Mouse (Mus musculus) heart, embryonic 16.5 days (tissue): ENCODE measurements at regions not wholly inside any gene's neighbourhood (a gene's known extent, or its start where the extent isn't known, plus 50 kb on each side); places are given as distances from the start of the nearest gene placed in this dataset.
"Not testable (repeated sequence)": the region's sequence is repeated elsewhere in the genome, so short reads cannot be mapped to it uniquely, and the experiment has no call there.

Experiments
- ATAC-seq: fragments of 200-750 bp; cut with Nextera tagmentation; replicated peaks from 2 replicates; pipeline ENCODE4 v1.8.0; 2017; ENCODE audit warnings: moderate number of reproducible peaks; ENCODE audit not compliant: insufficient read depth, low FRiP score; ENCODE audit errors: extremely low read depth
- H3K27ac ChIP-seq: fragments of 300-500 bp; sonication (generic); 2 replicates; pipeline ENCODE4 v1.5.1; 2014; ENCODE audit warnings: mild to moderate bottlenecking, low read length, control low read depth, moderate library complexity
- H3K27me3 ChIP-seq: fragments of 300-500 bp; sonication (generic); 2 replicates; pipeline ENCODE4 v1.6.1; 2014; ENCODE audit warnings: low read length, mixed read lengths; ENCODE audit not compliant: control insufficient read depth, insufficient read depth
- H3K36me3 ChIP-seq: fragments of 300-500 bp; sonication (generic); 2 replicates; pipeline ENCODE4 v1.6.1; 2014; ENCODE audit not compliant: control insufficient read depth, insufficient read depth
- H3K4me1 ChIP-seq: fragments of 300-500 bp; sonication (generic); 2 replicates; pipeline ENCODE4 v1.6.1; 2014; ENCODE audit warnings: low read length, mixed read lengths; ENCODE audit not compliant: control insufficient read depth, insufficient read depth
- H3K4me2 ChIP-seq: fragments of 300-500 bp; sonication (generic); 2 replicates; pipeline ENCODE4 v1.6.1; 2014; ENCODE audit warnings: low read depth, mild to moderate bottlenecking, control low read depth, low read length
- H3K4me3 ChIP-seq: fragments of 300-500 bp; sonication (generic); 2 replicates; pipeline ENCODE4 v1.5.1; 2014; ENCODE audit warnings: mild to moderate bottlenecking, control low read depth, low read length
- H3K9ac ChIP-seq: fragments of 300-500 bp; sonication (generic); 2 replicates; pipeline ENCODE4 v1.6.1; 2014; ENCODE audit warnings: low read length, control low read depth
- H3K9me3 ChIP-seq: fragments of 300-500 bp; sonication (generic); replicated peaks from 2 replicates; pipeline ENCODE4 v1.6.1; 2016; ENCODE audit warnings: low read length; ENCODE audit not compliant: control insufficient read depth
- WGBS: fragments of 180-500 bp; shearing (Covaris S2); extraction: QIAGEN DNeasy Blood & Tissue Kit; methylation state at CpG from one replicate; pipeline ENCODE4 v1.1.7; 2014; 5-methylcytosine and 5-hydroxymethylcytosine counted together

- H3K36me3 ChIP-seq, result no peaks in the 10 kb centered on the region
- no peaks in the 10 kb centered on the region for H3K4me1 ChIP-seq
- H3K4me2 ChIP-seq, result no peak overlapping the region
- ATAC-seq, result no peak
- no peaks in the 10 kb centered on the region for H3K27me3 ChIP-seq
- no peak overlapping the region for H3K27ac ChIP-seq
- H3K9ac ChIP-seq, result no peak overlapping the region
- no peaks in the 10 kb centered on the region for H3K9me3 ChIP-seq
- WGBS, result 56% methylated on average over 5 of the region's 5 CpGs
- H3K4me3 ChIP-seq, result no peak overlapping the region
These were observed 82.2 kb upstream of the C9orf72 start for GRCm38 (mm10) chr4:35308221-35308620.

GRCm38 (mm10) chr4:35305210-35305609 lies 79.2 kb upstream of the C9orf72 start:
- WGBS, result 57% methylated on average over 1 of the region's 1 CpGs
- H3K9me3 ChIP-seq, result no peaks in the 10 kb centered on the region
- no peaks in the 10 kb centered on the region for H3K4me1 ChIP-seq
- no peak overlapping the region for H3K4me2 ChIP-seq
- no peak overlapping the region for H3K27ac ChIP-seq
- no peaks in the 10 kb centered on the region for H3K36me3 ChIP-seq
- no peak overlapping the region for H3K4me3 ChIP-seq
- ATAC-seq, result no peak
- H3K9ac ChIP-seq, result no peak overlapping the region
- no peaks in the 10 kb centered on the region for H3K27me3 ChIP-seq

DNA sequence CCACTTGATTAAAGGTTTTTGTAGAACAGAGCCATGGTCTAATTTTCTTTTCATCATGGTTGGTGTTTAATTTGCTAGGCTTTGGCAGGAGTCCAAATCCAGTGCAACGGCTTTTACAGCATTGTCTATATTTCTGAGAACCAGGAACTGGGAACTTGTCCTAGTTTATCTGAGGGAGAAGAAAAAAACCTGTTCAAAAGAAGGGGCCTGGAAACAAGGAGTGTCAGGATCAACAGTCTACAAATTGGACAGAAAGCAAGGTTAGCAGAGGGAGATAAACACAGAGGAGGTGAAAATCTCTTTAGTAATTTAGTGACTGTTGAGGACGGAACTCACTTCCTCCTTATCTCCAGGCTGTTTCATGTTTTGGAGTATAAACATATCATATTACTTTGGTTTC lies 74.9 kb upstream of the C9orf72 start:
- H3K9me3 ChIP-seq, result no peaks in the 10 kb centered on the region
- no peak overlapping the region for H3K4me2 ChIP-seq
- H3K27me3 ChIP-seq, result no peaks in the 10 kb centered on the region
- 25% methylated on average over 2 of the region's 2 CpGs for WGBS
- no peak for ATAC-seq
- no peak overlapping the region for H3K9ac ChIP-seq
- H3K36me3 ChIP-seq, result no peaks in the 10 kb centered on the region
- H3K4me1 ChIP-seq, result no peaks in the 10 kb centered on the region
- H3K27ac ChIP-seq, result no peak overlapping the region
- no peak overlapping the region for H3K4me3 ChIP-seq

GRCm38 (mm10) chr4:35300374-35300773 lies 74.4 kb upstream of the C9orf72 start:
- H3K27me3 ChIP-seq, H3K9me3 ChIP-seq, H3K4me1 ChIP-seq, H3K4me3 ChIP-seq, H3K9ac ChIP-seq, H3K27ac ChIP-seq, H3K36me3 ChIP-seq, H3K4me2 ChIP-seq, ATAC-seq: not testable (repeated sequence)
- whole genome bisulfite sequencing, result 71% methylated on average over 4 of the region's 4 CpGs

DNA sequence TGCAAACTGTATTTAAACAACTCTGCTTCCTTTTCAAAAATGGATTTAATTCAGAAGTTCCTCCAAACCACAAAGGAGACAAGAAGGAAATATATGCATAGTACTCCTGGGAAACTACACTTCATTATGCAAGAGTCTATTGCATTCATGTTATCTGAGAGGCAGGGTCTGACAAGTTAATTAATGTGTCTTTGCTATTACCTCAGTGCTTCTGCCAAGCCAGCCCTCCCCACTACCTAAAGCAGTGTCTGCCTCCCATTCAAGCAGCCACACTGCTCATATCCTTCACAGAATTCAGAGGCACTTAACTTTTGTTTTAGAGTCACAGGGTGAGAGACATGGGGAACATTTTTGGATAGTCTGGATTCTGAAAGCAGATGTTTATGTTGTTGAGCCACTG lies 58.6 kb upstream of the C9orf72 start:
- peaks cover 5% of the 10 kb centered on the region; the same call in 1 of the 2 replicates for H3K9me3 ChIP-seq
- H3K27me3 ChIP-seq, result no peaks in the 10 kb centered on the region
- H3K4me3 ChIP-seq, result no peak overlapping the region
- H3K36me3 ChIP-seq, result no peaks in the 10 kb centered on the region
- no peak overlapping the region for H3K4me2 ChIP-seq
- no peak overlapping the region for H3K9ac ChIP-seq
- no peak for ATAC-seq
- no peak overlapping the region for H3K27ac ChIP-seq
- no peaks in the 10 kb centered on the region for H3K4me1 ChIP-seq
